Mouse (Mus musculus): ENCODE data around the gene Sept14. TPM values are rescaled to one million over a fixed set of nuclear protein-coding genes. Genes with fewer than 3 reads are reported as not detected.

Sept14 gene
- polyA plus RNA-seq, 1 experiment = 0.11 TPM

GRCm38 (mm10) chr5:129657931-129658330 is 50.4 kb downstream of the Sept14 start:
- WGBS = 97% methylated on average over 15 of the region's 15 CpGs
- Histone ChIP-seq H3K36me3 (ENCODE audit: control insufficient read depth, insufficient read depth, low read length) (peaks cover 4% of the 10 kb centered on the region; the same call in 1 of the 2 replicates), H3K27me3 (ENCODE audit: control insufficient read depth, insufficient read depth, low read length) (no peaks in the 10 kb centered on the region), H3K4me1 (replicated peaks; ENCODE audit: control insufficient read depth, insufficient read depth, low read length) (no peaks in the 10 kb centered on the region), H3K4me3 (ENCODE audit: control insufficient read depth, insufficient read depth, low read length) (no peak overlapping the region), H3K27ac (ENCODE audit: control insufficient read depth, insufficient read depth, low read length) (no peak overlapping the region)
- TF ChIP-seq POLR2A (IDR thresholded peaks at IDR 0.05; ENCODE audit: control insufficient read depth, extremely low read depth, insufficient read depth, low read length, poor library complexity) = no peak
- TF ChIP-seq CTCF (IDR thresholded peaks at IDR 0.05; ENCODE audit: borderline replicate concordance, control insufficient read depth, extremely low read depth, insufficient read depth, low read length, poor library complexity) = no peak
- no peak for DNase-seq

- 96% methylated on average over 10 of the region's 10 CpGs for WGBS
- Histone ChIP-seq H3K4me1 (replicated peaks; ENCODE audit: control insufficient read depth, insufficient read depth, low read length) (no peaks in the 10 kb centered on the region), H3K27ac (ENCODE audit: control insufficient read depth, insufficient read depth, low read length) (no peak overlapping the region), H3K27me3 (ENCODE audit: control insufficient read depth, insufficient read depth, low read length) (no peaks in the 10 kb centered on the region), H3K36me3 (ENCODE audit: control insufficient read depth, insufficient read depth, low read length) (peaks cover 4% of the 10 kb centered on the region; the same call in 1 of the 2 replicates), H3K4me3 (ENCODE audit: control insufficient read depth, insufficient read depth, low read length) (no peak overlapping the region)
- TF ChIP-seq CTCF (IDR thresholded peaks at IDR 0.05; ENCODE audit: borderline replicate concordance, control insufficient read depth, extremely low read depth, insufficient read depth, low read length, poor library complexity) (no peak), POLR2A (IDR thresholded peaks at IDR 0.05; ENCODE audit: control insufficient read depth, extremely low read depth, insufficient read depth, low read length, poor library complexity) (no peak)
- no peak for DNase-seq
Measured at GRCm38 (mm10) chr5:129657016-129657415, 51.3 kb downstream of the Sept14 start.

- Histone ChIP-seq H3K4me1 (replicated peaks; ENCODE audit: control insufficient read depth, insufficient read depth, low read length) (no peaks in the 10 kb centered on the region), H3K4me3 (ENCODE audit: control insufficient read depth, insufficient read depth, low read length) (no peak overlapping the region), H3K27ac (ENCODE audit: control insufficient read depth, insufficient read depth, low read length) (no peak overlapping the region), H3K36me3 (ENCODE audit: control insufficient read depth, insufficient read depth, low read length) (no peaks in the 10 kb centered on the region), H3K27me3 (ENCODE audit: control insufficient read depth, insufficient read depth, low read length) (no peaks in the 10 kb centered on the region)
- no peak for TF ChIP-seq POLR2A (IDR thresholded peaks at IDR 0.05; ENCODE audit: control insufficient read depth, extremely low read depth, insufficient read depth, low read length, poor library complexity)
- TF ChIP-seq CTCF (IDR thresholded peaks at IDR 0.05; ENCODE audit: borderline replicate concordance, control insufficient read depth, extremely low read depth, insufficient read depth, low read length, poor library complexity) = no peak
- no peak for DNase-seq
- WGBS = 96% methylated on average over 5 of the region's 5 CpGs
Measured at GRCm38 (mm10) chr5:129650858-129651257, 57.5 kb downstream of the Sept14 start.

Other genes starting within 250 kb of the Sept14 start
- gene Sfswap, start 207.3 kb downstream of the Sept14 start, polyA plus RNA-seq (2012; rRNA removed) = 149 and 160 TPM in 2 replicates
- 3.4 and 3.5 TPM in 2 replicates for gene Mmp17, start 124.3 kb downstream of the Sept14 start, polyA plus RNA-seq (2012; rRNA removed)
- gene Zfp11, start 38.4 kb downstream of the Sept14 start, polyA plus RNA-seq (2012; rRNA removed) = 1.1 and 1.4 TPM in 2 replicates
- 66.5 and 83.5 TPM in 2 replicates for gene Mrps17, start 7.0 kb upstream of the Sept14 start, polyA plus RNA-seq (2012; rRNA removed)
- 31.5 and 45.9 TPM in 2 replicates for gene Nipsnap2, start 16.6 kb upstream of the Sept14 start, polyA plus RNA-seq (2012; rRNA removed)
- 32.9 and 36.8 TPM in 2 replicates for gene Psph, start 78.9 kb upstream of the Sept14 start, polyA plus RNA-seq (2012; rRNA removed)
- gene Sumf2, start 138.5 kb upstream of the Sept14 start, polyA plus RNA-seq (2012; rRNA removed) = 17.3 and 19.4 TPM in 2 replicates
- 1,121 and 1,221 TPM in 2 replicates for gene Chchd2, start 179.0 kb upstream of the Sept14 start, polyA plus RNA-seq (2012; rRNA removed)
- 0.50 and 0.93 TPM in 2 replicates for gene Zbed5, start 187.2 kb upstream of the Sept14 start, polyA plus RNA-seq (2012; rRNA removed)
- 1.3 and 3.6 TPM in 2 replicates for gene Phkg1, start 190.0 kb upstream of the Sept14 start, polyA plus RNA-seq (2012; rRNA removed)
- gene Nupr1l, start 200.0 kb upstream of the Sept14 start, polyA plus RNA-seq (2012; rRNA removed) = 3.4 and 3.5 TPM in 2 replicates
- gene Vkorc1l1, start 233.5 kb upstream of the Sept14 start, polyA plus RNA-seq (2012; rRNA removed) = 20.9 and 24.2 TPM in 2 replicates

Data from thymus, adult 2 months (tissue).